Mouse (Mus musculus): ENCODE data around the gene Acap1.

DNA sequence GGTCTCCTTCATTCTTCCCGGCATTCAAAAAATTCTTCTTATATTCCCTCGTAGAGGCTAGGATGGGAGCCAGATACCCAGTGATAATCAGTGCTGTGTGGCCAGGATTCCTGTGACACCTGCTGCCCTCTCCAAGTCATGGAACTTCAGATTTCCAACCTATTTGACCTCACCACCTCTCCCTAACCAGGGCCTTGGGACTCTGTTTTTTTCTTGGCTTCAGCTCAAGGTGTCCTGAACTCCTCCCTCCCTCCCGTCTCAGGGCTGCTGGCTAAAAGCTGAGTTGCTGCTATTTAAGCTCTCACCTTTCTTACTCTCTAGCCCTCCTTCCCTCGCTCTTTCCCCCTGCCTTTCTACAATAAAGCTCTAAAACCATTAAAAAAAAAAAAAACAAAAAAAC lies 4.5 kb upstream of the Acap1 start:
- TF ChIP-seq POLR2A (IDR thresholded peaks at IDR 0.05; ENCODE audit: insufficient read depth, low read depth, low read length) (no peak), CTCF (IDR thresholded peaks at IDR 0.05) (no peak), EP300 (IDR thresholded peaks at IDR 0.05; ENCODE audit: insufficient read depth, low read depth, low read length) (no peak)

Measured in heart, adult 2 months (tissue).